Mouse (Mus musculus) macrophage (primary cell): ENCODE data around the gene Rnf149. TPM values are rescaled to one million over a fixed set of nuclear protein-coding genes. Genes with fewer than 3 reads are reported as not detected.

Source experiments
- polyA plus RNA-seq: library from polyadenylated mRNA; stranded (reverse); fragments of 250-400 nt; gene quantifications from 3 replicates; pipeline ENCODE4 v1.2.4, GENCODE M21; 2018; ENCODE audit warnings: inconsistent platforms

The Rnf149 gene
- polyA plus RNA-seq, 1 experiment from 2014 or later, result 137 TPM

Other genes starting within 250 kb of the Rnf149 start
- 365 to 739 TPM (median 719 TPM) in 3 replicates for gene Rpl31, start 209.6 kb downstream of the Rnf149 start, polyA plus RNA-seq
- 7.5 to 23.4 TPM (median 13.9 TPM) in 3 replicates for gene Tbc1d8, start 98.7 kb downstream of the Rnf149 start, polyA plus RNA-seq
- gene Cnot11, start 42.4 kb downstream of the Rnf149 start, polyA plus RNA-seq, result 13.6 to 16.5 TPM (median 14.8 TPM) in 3 replicates
- 2.5 to 4.1 TPM (median 2.7 TPM) in 3 replicates for gene Creg2, start 74.1 kb upstream of the Rnf149 start, polyA plus RNA-seq
- not detected in 3 replicates for gene Rfx8, start 143.6 kb upstream of the Rnf149 start, polyA plus RNA-seq
- gene Gm3646, start 227.9 kb upstream of the Rnf149 start, polyA plus RNA-seq, result not detected in 3 replicates